Mouse (Mus musculus) layer of hippocampus, adult 18-20 months (tissue): ENCODE results near the gene Gsg1. TPM values are rescaled to one million over a fixed set of nuclear protein-coding genes. Genes with fewer than 3 reads are reported as not detected.
A peak's percentile ranks its signal among the peaks of the same experiment; 100 is the strongest.

ENCODE experiments used
- DNase-seq, 2 experiments: peaks; one replicate each; pipeline ENCODE4 v3.0.0; 2022; ENCODE audit warnings: low spot score in 2 of 2
- total RNA-seq, 2 experiments: library from RNA; stranded (reverse); gene quantifications; 2 replicates each; pipeline ENCODE4 v1.2.3; 2021

Gsg1 gene
- total RNA-seq, 2 experiments from 2014 or later: not detected

GRCm38 (mm10) chr6:135262565-135262964 lies 8.4 kb upstream of the Gsg1 start:
- DNase-seq: no peak

- DNase-seq: no peak
These were observed 7.0 kb upstream of the Gsg1 start for GRCm38 (mm10) chr6:135261124-135261523.

- no peak for DNase-seq
These were observed 6.3 kb upstream of the Gsg1 start for GRCm38 (mm10) chr6:135260435-135260834.

- DNase-seq: peak; percentile 82 to 88
These were observed 1.4 kb downstream of the Gsg1 start for GRCm38 (mm10) chr6:135252728-135253077.

DNA sequence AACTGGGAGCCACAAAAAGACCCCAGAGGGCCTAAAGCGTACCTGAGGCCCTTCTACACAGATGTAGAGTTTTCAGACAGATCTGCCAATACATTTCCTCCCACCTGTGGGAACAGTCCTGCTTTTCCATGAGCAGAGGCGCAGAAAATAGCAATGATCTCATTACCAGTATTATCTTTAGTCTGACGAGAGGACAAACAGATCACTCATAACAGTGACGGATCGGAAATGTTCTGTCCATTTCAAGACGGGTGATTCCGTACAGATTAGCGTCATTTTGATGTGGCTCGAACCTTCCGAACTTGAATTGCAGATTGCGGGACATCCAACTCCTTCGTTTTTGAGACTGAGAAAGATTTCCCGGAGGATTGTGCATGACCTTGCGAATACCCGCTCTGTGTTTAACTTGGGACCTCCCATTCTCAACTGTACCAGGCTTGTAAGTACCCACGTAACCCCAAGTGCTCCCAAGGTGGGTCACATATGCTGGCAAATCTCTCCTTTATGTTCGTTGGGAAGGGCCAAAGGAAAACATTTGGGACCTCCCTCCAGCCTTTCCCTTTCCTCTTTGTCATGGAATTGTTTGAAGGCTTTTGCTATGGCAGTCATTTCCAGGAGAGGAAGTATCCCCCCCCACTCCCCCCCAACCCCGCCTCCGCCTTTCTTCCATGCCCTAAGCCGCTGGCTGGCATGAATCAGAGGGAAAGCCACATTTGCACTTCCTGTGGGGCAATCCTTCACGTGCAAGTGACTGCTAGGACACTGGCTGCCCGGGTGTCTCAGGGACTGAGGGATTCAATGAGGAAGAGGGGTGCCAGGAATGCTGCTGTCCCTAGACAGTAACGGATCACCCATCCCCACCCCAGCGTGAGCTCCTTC lies 2.1 kb downstream of the Gsg1 start:
- DNase-seq: no peak

GRCm38 (mm10) chr6:135250926-135251699 lies 3.0 kb downstream of the Gsg1 start:
- no peak for DNase-seq

- DNase-seq: peak; percentile 58 to 82
These were observed 4.2 kb downstream of the Gsg1 start for GRCm38 (mm10) chr6:135249846-135250531.

DNA sequence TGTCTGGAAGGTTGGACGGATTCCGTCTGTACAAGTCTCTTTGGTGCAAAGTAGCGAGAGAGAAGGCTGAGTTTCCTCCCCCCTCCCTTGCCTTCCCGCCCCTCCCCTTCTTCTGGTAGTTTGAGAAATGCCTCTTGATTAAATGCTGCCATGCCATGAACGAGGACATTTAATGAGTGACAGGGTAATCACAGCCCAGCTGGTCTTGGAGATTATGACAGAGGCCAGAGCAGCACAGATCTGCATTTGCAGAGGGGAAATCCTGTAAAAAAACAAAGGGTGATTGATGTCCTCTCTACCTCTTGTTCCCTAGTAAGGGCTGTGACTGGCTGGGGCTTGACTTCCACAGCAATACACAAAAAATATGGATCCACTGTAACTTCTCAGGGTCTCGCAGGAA lies 6.3 kb downstream of the Gsg1 start:
- no peak for DNase-seq

DNA sequence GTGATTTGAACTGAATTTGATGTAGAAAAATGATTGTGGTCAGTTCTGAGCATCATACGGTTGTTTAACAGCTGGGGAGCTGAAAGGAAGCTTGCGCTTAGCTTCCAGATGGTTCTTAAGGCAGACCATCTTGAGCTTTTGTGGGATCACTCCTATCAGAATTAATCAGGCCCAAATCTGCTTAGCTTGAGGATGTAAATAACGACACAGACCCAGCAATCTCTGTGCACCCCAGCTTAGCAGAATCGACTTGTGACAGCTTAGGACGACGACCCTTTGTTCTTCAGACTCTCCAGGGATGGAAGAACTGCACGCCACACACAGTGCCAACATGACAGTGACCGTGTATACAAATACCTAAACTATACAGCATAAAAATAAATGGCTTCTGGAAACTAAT lies 8.6 kb downstream of the Gsg1 start:
- DNase-seq: no peak

- no peak for DNase-seq
These were observed 13.8 kb downstream of the Gsg1 start for GRCm38 (mm10) chr6:135240361-135240760.

DNA sequence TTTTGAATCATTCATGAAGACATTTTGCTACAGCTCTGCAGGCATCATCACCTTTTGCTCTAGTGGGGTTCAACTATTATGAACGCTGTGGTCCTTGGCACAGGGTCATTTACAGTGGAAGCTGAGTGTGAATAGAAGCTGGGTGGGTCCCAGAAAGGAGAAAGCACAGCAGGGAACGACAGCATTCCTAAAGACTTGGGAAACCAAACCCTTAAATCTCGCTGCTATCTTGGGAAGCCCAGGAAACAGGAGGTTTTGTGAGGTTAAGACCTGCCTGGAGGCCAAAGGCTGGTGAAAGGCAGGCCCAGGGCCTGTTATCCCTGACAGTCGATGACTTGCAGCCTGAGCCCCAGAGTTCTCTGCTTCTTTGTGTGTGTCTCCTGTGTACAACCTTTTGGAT lies 15.9 kb downstream of the Gsg1 start:
- DNase-seq: no peak

DNA sequence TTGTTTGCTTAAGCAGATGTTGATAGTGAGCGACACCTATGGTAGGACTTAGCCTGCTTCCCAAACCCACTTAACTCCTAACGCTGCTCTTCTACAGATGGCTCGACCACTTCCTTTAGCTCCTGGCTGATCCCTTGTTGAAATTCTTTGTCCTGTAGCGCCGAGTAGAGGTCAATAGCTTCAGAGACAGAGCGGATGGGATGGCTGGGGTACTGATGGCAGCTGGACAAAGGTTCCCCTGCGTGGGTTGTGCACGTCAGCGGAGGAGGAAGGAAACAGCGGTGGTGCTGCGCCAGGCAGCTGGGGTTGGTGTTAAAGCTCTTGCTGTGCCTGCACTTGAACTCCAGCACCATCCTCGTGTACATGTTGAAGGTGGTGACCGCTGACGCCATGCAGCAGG lies 16.8 kb downstream of the Gsg1 start:
- no peak for DNase-seq

- DNase-seq: no peak
These were observed 17.6 kb downstream of the Gsg1 start for GRCm38 (mm10) chr6:135236576-135236975.

- DNase-seq: no peak
These were observed 18.4 kb downstream of the Gsg1 start for GRCm38 (mm10) chr6:135235742-135236141.

- DNase-seq: peak in 1 of 2 experiments; percentile 59
These were observed 21.5 kb downstream of the Gsg1 start for GRCm38 (mm10) chr6:135232443-135233182.

DNA sequence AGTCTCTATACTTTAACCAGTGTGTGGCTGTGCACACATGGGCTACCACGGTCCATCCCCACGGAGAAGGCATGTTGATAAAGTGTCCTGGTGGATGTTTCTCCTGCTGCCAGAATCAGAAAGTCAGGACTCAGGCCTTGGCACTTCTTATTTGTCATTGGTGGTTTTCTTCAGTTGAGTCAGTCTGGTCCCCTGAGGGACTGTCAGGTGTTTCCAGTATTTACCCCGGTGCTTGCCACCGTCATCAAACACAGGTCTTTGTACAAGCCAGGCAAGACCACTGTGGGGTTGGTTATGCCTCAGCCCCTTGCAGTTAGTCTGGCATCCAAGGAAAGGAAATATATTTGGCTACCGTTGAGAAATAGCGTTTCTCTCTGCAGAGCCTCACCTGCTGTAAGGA lies 23.6 kb downstream of the Gsg1 start:
- no peak for DNase-seq

DNA sequence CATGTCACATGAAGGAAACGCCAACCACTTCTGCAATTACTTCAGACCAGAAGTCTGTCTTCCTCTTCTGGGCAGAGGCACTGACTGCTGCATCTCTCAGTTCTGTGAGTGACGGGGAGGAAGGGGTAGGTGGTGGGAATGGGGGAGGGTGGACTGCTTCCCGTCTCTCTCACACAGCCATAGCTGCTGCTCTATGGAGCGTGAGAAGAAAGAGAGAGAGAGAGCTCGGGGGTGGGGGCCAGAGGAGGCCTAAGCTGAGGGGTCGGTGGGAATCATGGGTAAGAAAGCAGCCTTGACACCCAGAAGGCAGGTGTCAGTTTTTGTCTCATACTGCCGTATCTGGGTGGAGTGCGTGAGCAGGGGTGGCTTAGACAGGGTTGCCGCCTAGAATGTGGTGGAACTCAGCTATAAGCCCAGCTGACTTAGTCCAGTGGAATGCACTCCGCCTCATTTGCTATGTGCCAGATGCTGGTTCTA lies 25.6 kb downstream of the Gsg1 start:
- DNase-seq: no peak

DNA sequence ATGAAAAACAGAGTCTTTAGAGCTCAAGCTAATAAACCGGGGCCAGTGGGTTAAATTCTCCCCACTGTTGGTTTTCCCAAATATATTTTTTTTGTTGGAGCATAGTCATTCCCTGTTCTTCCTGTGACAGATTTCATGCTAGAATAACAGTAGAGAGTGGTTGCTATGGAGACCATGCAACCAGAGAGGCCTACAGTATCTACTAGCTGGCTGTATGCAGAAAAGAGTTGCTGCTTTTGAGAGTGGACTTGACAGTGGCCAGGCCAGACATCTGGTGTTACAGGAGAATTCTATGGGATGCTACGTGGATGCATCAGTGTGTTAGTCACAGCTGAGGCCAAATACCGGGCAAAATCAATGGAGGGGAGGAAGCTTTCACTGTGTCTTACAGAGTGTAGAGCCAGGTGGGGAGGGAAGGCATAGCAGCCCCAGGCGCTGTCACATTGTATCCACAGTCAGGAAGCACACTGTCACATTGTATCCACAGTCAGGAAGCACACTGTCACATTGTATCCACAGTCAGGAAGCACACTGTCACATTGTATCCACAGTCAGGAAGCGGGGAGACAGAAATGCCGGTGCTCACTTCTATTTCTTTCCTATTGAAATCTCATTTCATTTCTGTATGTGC lies 30.2 kb downstream of the Gsg1 start:
- DNase-seq: peak in 1 of 2 experiments; percentile 66

- DNase-seq: no peak
These were observed 34.2 kb downstream of the Gsg1 start for GRCm38 (mm10) chr6:135219916-135220315.

- no peak for DNase-seq
These were observed 35.8 kb downstream of the Gsg1 start for GRCm38 (mm10) chr6:135218330-135218729.

DNA sequence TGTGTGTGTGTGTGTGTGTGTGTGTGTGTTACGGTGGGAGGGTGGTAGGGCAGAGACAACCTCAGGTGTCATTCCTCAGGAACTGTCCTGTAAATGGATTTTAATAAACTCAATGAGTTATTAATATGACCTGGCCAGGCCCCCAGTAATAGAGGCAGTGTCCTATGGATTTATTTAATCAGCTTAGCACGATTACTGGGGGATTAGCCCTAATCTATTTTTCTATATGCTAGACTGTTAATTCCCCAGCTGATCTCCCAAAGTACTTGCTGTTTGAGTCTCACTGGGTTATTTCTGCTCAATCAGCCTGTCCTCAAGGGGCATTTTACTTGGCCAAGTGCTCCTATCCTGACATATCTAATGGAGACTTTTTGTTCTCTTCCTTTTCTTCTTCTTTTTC lies 41.5 kb downstream of the Gsg1 start:
- DNase-seq: no peak
